Mouse (Mus musculus) hindlimb bud, embryonic 11.5 days (tissue): ENCODE results near the gene Pakap.

Experiments
- DNase-seq: peaks from one replicate; pipeline ENCODE4 v3.0.0-alpha.2; 2012; ENCODE audit warnings: low read depth, low spot score; ENCODE audit errors: extremely low spot score

The Pakap gene

DNA sequence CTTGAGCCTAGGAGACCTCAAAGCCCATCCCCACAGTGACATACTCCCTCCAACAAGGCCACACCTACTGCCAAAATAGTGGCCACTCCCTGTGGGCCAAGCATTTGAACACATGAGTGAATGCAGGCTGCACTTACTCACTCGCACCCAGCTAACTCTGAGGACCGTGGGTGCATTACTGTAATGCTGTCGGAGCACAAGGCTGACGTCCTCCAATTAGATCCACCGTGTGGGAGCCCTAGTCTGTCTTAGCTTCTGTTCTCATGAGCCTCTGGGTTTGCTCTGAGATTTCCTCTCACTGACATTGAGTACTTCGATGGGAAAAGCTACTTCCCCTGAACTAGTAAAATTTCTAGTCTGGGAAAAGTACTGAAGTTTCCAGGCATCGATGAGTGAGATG lies 258.3 kb downstream of the Pakap start:
- DNase-seq: no peak

DNA sequence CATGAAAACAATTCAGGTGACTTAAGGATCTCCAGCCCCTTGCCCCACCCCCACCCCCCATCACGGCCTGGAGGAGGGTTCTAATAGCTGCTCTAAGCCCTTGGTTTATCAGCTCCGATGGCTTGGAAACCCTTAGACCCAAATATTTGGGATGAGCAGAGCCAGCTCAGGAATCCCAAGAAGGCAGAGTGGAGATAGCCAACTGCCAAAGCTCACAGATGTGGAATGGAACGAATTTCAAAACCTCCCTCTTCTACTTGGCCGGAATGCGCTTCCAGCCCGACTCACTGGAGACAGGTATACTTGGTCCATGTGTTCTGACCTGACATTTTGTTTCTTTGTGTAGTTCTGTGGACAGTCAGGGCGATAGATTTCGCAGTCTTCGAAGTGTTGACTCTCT lies 261.2 kb downstream of the Pakap start:
- no peak for DNase-seq

DNA sequence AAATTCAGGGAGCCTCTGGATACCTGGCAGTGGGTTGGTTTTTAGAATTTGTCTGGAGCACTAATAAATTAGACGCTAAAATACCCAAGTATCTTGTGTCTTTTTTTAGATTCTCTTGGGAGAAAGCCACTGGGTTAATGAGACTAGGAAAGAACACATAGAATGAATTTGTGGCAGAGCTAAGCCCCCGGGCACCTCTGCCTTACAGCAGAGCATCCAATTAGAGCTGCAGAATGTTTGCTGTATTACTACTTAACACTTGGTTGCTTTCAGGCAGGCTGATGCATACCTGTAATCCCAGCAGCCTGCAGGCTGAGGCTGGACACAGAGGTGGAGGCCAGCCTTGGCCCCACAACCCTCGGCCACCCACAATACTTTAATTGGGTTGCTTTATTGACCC lies 261.8 kb downstream of the Pakap start:
- DNase-seq: no peak

DNA sequence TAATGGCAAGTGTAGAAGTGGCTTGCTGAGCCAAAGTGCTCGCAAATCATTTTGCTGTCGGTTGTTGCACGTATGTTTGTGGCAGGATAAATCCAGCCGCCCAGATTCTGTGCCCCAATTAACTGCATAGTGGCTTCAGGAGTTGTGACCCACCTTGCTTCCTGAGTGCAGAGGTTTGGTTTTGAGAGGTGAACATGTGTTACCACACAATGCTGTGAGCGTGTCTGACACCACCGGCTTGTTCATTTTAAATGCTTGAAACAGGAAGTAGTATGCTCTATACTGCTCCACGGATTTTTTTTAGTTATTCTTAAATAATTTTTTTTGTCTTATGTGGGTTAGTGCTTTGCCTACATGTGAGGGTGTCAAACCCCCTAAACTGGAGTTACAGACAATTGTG lies 264.3 kb downstream of the Pakap start:
- DNase-seq: no peak

DNA sequence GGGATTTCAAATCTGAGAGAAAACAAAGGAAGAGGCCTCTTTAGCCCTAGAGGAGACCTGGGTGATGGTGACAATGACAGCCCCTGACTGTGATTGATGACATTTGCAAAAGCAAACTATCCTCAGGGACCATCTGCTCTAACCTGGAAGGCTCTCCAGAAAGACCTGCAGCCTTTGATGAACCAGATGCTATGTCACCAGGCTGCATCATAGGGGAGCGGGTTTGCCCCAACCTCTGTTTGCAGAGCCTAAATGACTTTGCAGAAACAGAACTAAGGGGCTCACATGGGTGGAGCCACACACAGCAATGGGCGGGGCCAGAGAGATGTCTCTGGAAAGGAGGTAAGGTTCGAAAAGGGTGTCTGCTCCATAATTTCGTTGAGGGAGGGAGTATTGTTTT lies 265.1 kb downstream of the Pakap start:
- DNase-seq: no peak

DNA sequence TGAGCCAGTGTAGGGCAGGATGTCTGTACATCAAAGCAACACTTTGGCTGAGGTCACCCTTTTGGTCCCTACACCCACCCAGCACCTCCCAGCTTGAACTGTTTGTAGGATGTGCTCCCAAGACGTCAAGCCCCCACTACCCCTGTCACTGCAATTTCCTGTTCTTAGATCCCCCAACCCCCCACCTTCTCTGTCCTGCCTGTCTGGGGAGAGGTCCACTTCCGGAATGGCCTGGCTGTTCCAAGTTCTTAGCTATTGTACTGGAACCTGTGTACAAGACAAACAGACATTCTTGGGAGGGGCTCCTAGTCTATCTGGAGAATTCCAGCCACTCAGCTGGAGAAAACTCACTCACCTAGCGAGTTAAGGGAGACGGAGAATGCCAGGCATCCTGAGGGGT lies 266.2 kb downstream of the Pakap start:
- no peak for DNase-seq

DNA sequence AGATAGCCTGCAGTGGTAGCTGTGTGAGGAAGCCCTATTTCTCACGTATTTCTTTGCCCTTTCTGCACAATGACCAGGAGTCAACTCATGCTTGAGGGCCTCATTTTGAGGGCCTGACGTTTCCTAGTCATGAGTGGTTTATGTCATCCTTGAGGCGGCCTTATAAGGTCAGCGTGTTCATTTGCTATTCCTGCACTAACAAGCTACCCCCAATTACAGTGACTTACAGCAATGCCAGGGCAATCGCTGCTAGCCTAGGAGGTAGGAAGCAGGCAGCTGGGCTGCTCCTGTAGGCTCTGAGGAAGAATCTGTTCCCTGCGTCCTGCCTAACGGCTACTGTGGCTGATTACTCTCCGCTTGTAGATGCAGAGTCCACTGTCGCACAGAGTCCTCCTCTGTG lies 269.1 kb downstream of the Pakap start:
- DNase-seq: no peak

DNA sequence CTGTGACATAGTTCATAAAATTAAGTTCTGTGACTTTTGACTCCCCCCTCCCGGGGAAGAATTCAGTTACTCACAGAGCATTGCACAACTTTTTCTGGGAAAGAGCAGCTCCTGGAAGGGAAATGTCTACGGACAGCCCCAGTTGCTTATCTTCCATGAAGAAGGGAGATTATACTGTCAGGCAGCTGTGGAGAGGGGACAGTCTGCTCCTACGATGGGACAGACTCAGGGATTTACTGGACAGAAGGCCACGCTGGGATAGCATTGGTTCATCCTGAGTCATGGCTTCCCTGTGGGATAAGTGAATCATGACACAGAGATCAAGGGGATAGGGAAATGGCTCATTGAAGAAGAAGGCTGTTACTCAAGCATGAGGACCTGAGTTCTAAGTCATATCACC lies 271.4 kb downstream of the Pakap start:
- no peak for DNase-seq

DNA sequence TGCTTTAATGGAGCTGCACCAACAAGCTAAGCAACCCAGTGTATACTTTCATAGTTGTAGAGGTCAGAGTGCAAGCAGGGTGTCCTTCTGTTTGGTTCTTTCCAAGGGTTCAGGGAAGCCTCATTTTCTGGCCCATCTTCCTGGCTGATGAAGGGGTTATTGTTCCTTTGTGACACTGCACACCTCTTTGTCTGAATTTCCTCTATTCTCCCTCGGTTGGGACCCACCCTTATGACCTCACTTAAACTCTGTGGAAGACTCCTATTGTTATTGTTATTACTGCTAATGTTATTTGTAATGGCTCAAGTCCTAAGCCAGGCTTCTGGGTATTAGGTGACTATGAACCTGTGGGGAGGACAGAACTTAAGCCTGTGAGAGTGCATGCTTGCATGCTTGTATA lies 273.9 kb downstream of the Pakap start:
- no peak for DNase-seq

DNA sequence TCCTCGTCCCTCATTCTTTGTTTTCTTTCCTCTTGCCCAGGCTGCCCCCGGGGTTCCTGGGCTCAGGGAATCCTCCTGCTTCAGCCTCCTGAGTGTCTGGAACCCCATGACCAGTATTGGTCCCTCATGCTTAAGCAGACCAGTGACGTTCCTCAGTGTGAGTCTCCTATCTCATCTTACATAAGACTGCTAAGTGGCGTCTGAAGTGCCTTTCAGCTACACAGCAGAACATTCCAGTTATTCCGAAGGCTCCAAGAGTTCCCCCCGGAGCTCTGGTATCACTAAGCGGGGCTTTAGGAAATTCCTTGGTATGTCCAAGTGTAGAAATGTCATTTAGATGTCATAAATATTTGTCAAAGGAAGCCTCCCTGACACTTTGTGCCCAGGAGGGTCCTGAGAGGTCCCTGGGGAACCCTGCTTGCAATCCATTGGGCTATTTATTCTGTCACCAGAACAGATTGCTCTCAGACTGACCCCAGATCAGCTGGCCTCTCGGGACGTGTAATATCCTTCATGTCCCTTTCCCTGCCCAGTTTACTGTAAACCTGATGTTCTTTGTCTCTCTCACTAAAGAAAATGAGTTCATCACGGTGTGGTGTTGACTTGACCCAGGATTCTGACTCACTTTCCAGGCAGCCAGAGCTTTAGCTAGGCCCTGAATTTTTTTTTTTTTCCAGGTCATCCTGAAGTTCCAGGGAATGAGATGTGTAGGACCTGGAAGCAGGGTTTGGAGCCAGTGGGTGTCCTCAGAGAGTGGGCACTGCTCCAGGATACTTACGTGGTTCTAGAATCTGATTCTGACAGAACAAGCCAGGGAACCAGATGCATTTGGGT lies 274.7 kb downstream of the Pakap start:
- no peak for DNase-seq

DNA sequence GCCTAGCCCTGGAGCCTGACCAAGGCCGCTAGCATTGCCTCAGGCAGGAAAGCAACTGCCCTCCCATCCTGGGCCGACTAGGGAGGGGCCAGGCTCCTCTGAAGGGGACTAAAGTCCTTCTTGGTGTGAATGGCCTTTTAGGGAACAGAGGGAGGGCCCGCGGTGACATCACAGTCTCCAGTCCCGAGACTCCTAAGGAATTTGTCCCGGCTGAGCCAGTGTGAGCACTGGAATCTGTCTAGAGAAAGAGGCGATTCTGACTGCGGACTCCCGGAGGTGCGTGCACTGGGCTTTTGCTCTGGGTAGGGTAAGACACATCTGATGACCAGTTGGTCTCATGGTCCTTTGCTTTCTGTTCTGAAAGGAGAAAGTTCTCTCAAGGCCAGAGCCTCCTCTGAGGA lies 277.1 kb downstream of the Pakap start:
- no peak for DNase-seq

DNA sequence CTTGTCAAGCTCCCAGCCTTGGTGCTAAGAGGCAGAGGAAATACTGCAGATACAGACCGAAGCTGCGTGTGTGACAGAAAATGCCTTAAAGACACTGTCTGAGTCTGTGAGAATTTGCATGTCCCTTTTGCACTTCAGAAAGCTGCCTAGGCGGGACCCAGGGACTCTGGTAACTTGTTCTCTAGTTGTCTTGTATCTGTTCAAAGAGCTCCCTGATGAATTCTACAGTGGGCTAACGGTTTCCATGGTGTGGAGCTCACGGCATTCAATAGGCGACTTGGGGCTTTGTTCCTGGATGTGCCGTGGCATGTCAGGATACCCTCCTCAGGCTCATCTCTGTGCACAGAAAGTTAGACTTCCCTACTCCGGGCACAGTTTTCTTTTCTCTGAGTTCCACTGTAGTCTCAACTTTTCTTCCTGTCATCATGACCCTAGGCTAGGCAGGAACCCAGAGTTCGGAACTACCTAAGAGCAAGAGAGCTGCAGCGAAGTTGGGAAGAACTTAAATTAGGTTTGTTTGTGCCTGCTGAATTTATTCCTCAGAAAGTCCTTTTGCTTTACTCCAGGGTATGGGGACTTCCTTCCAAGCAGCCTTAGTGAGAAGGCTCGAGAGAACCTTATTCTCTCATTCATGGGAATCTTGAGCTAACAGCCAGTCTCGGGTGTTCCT lies 277.7 kb downstream of the Pakap start:
- no peak for DNase-seq

DNA sequence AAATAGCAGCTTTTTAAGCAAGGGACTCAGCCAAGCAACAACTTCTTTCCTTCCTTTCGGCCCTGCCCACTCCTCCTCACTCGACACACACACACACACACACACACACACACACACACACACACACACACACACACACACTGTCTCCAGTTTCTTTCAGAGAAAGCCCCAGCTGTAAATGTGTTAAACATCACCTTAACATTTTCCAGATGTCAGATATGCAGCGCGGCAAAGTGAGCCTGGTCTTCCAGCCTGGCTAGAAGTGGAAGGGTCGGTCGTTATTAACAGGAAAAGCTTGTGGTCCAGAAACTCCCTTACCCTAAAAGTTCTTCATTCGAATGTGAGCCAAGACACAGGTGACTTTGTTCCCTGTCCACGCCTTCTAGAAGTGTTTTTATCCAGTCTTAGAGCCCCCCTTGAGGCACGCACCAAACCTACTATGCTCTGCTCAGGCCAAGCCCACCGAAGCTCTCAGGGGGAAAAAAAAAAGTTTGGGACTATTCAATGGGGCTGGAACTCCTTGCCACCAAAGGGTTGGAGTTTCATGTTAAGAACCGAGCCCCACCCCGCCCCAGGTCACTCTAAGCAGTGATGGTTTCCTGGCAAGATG lies 278.5 kb downstream of the Pakap start:
- no peak for DNase-seq

DNA sequence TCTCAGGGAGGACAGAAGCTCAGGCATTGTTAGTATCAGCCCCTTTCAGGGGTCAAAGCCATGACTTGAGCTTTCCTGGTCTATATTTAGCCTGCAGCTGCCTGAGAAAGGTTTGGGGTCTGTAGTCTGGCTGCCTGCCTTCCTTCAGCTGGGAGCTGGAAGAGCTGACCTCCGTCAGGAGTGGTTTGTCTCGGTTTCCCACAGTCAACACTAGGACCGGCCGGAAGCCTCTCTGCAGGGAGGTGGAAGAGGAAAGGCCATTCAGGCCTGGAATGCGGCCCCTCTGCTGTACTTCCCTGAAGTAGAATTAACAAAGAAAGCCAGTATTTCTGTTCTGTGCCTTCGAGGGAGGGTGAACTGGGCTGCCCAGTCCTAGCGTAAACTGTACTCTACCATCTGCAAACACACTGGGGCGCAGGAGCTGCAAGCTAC lies 279.0 kb downstream of the Pakap start:
- no peak for DNase-seq

DNA sequence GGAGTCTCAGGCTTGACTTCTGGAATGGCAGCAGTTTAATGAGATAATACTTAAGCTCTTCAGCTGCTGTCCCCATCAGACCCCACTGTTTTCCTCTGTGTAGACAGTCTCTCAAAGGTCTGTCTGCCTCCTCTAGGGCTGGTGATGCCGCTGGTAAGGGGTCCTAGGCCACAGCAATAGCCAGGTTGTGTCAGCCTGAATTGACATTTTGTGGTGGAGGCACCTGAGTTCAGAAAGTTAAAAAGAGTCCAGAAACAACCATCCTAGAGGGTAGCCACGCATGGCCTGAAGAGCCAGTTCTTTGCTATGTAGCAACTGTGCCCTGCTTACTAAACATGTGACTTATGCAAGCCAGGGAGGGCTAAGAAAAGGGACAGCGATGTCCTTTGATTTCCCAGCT lies 279.7 kb downstream of the Pakap start:
- no peak for DNase-seq

DNA sequence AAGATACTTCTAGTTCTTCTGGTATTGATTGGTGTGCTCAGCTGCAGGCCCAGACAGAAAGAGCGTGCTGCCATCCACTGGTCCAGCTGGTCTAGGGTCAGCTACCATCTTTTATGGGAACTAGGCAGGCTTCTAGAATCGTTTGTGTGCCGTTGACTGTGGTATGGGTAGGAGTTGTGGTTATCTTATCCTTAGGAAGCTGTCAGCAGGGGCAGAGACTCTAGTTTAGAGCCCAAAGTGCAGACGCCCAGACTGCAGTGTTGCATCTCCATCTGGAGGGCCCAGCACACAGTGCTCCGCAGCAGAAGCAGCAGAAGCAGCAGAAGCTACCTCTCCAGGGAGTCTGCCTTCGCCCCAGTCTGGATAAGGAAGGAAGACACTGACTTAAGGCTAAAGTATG lies 281.5 kb downstream of the Pakap start:
- no peak for DNase-seq

DNA sequence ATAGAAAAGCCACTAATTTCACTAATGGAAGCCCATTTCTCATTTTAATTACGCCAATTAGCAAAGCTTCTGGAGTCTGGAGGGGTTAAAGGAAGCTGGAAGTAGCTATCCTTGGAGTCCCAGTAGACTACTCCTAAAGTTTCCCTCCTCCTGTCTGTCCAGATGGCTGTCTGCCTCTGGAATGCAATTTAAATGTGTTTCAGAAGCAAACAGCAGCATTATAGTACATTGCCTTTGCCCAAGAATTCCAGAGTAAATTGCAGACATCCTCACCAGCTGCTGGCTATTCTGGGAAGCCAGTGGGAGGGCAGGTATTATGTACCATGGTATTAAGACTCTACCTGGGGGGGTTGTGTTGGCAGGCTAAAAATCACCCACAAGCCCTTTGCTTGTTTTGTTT lies 283.8 kb downstream of the Pakap start:
- no peak for DNase-seq

DNA sequence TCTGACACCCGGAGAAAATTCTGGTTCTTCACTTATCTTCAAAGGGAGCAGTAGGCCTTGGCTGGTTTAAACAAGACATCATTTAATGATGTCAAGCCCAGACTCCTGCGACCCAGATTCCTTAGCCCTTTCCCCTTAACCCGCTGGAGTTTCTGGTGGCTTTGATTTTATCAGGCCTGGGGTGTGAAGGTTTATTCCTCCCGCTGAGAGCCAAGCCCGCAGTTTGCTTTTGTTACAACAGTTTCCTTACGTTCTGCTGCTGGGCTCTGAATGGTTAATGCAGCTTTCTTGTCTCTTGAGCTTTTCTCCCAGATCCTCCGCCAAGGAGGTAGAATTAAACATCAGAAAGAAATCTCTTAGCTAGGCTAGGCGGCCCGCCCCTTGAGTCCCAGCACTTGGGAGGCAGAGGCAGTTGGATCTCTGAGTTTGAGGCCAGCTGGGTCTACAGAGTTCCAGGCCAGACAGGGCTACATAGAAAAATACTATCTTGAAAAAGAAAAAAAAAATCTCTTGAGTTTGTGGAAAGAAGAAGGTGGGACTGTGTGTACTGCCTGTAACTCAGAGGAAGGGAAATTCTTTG lies 284.6 kb downstream of the Pakap start:
- no peak for DNase-seq

DNA sequence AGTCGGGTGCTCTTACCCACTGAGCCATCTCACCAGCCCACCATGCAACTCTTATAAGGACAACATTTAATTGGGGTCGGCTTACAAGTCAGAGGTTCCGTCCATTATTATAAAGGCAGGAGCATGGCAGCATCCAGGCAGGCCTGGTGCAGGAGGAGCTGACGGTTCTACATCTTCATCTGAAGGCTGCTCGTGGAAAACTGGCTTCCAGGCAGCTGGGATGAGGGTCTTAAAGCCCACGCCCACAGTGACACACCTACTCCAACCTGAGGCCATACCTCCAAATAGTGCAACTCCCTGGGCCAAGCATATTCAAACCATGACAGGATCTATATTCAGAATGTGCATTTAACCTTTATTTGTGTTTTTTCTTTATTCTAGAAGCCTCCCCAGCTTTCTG lies 286.2 kb downstream of the Pakap start:
- no peak for DNase-seq

DNA sequence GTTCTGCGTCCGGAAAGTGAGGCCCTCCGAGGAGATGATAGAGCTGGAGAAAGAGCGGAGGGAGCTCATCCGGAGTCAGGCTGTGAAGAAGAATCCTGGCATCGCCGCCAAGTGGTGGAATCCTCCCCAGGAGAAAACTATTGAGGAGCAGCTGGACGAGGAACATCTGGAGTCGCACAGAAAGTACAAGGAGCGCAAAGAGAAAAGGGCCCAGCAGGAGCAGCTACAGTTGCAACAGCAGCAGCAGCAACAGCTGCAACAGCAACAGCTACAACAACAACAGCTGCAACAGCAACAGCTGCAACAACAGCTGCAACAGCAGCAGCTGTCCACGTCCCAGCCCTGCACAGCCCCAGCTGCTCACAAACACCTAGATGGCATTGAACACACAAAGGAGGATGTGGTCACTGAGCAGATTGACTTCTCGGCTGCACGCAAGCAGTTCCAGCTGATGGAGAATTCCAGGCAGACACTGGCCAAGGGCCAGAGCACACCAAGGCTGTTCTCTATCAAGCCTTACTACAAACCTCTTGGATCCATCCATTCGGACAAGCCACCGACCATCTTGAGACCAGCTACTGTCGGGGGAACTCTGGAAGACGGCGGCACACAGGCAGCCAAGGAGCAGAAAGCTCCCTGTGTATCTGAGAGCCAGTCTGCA lies 287.4 kb downstream of the Pakap start:
- no peak for DNase-seq

DNA sequence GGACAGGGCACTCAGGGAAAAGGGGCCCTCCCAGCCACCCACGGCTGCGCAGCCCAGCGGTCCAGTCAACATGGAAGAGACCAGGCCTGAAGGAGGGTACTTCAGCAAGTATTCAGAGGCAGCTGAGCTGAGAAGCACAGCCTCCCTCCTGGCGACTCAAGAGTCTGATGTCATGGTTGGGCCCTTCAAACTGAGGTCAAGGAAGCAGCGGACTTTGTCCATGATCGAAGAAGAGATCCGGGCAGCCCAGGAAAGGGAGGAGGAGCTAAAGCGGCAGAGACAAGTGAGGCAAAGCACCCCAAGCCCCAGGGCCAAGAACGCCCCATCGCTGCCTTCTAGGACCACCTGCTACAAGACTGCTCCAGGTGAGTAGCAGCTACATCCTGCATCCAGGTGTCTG lies 288.7 kb downstream of the Pakap start:
- DNase-seq: no peak
